Mouse (Mus musculus) midbrain, embryonic 16.5 days (tissue): ENCODE data around the gene Clec18a. TPM values are rescaled to one million over a fixed set of nuclear protein-coding genes. Genes with fewer than 3 reads are reported as not detected.

ENCODE experiments used
- ATAC-seq: fragments of 200-750 bp; cut with Nextera tagmentation; 2 replicates; pipeline ENCODE4 v1.8.0; 2017; ENCODE audit warnings: moderate TSS enrichment
- H3K27ac ChIP-seq: fragments of 300-500 bp; sonication (generic); 2 replicates; pipeline ENCODE4 v1.5.1; 2014; ENCODE audit warnings: mild to moderate bottlenecking, low read length, mixed read lengths
- H3K27me3 ChIP-seq: fragments of 300-500 bp; sonication (generic); 2 replicates; pipeline ENCODE4 v1.6.1; 2014; ENCODE audit warnings: low read depth, low read length, mixed read lengths; ENCODE audit not compliant: control insufficient read depth, insufficient read depth
- H3K36me3 ChIP-seq: fragments of 300-500 bp; sonication (generic); 2 replicates; pipeline ENCODE4 v1.6.1; 2014; ENCODE audit warnings: mild to moderate bottlenecking, low read length, moderate library complexity, mixed read lengths; ENCODE audit not compliant: control insufficient read depth, insufficient read depth
- H3K4me1 ChIP-seq: fragments of 300-500 bp; sonication (generic); 2 replicates; pipeline ENCODE4 v1.6.1; 2014; ENCODE audit warnings: mild to moderate bottlenecking, low read length, mixed read lengths; ENCODE audit not compliant: control insufficient read depth, insufficient read depth
- H3K4me2 ChIP-seq: fragments of 300-500 bp; sonication (generic); 2 replicates; pipeline ENCODE4 v1.6.1; 2014; ENCODE audit warnings: mild to moderate bottlenecking, low read length, mixed read lengths
- H3K4me3 ChIP-seq: fragments of 300-500 bp; sonication (generic); 2 replicates; pipeline ENCODE4 v1.5.1; 2014; ENCODE audit warnings: low read depth, mild to moderate bottlenecking, low read length, moderate library complexity, mixed read lengths
- H3K9ac ChIP-seq: fragments of 300-500 bp; sonication (generic); 2 replicates; pipeline ENCODE4 v1.6.1; 2014; ENCODE audit warnings: low read depth, low read length, mixed read lengths
- H3K9me3 ChIP-seq: fragments of 300-500 bp; sonication (generic); replicated peaks from 2 replicates; pipeline ENCODE4 v1.6.1; 2014; ENCODE audit warnings: mild to moderate bottlenecking, low read length, mixed read lengths; ENCODE audit not compliant: control insufficient read depth, poor library complexity, severe bottlenecking
- WGBS: fragments of 180-500 bp; shearing (Covaris S2); extraction: QIAGEN DNeasy Blood & Tissue Kit; methylation state at CpG from one replicate; pipeline ENCODE4 v1.1.7; 2014; 5-methylcytosine and 5-hydroxymethylcytosine counted together
- polyA plus RNA-seq: library from polyadenylated mRNA; unstranded; fragments of >200 nt; fragmentation: Nextera tagmentation; extraction: Ambion mirVana; gene quantifications from 2 replicates; pipeline ENCODE4 v1.2.1, GENCODE M21; 2015

The Clec18a gene
- polyA plus RNA-seq, 1 experiment from 2014 or later: 0.26 TPM

DNA sequence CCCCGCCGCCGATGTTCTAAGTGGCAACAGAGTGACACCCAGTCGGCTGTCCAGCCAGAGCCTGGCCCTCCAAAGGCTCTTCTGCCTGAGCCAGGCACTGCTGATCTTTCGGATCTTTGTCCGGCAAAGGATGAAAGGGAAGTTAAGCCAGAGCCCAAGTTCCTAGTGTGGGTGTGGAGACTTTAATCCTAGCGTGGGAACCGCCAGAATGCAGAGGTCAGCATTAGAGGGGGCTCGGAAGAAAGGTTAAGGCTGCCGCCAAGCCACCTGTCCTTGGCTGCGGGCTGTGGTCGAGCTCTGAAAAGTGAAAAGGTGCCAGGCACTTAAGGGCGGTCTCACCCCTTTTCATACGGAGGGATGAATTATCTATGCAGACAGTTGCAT lies 30.5 kb downstream of the Clec18a start:
- 1% methylated on average over 14 of the region's 14 CpGs for WGBS
- H3K9ac ChIP-seq: peak overlapping the region; percentile 71
- no peaks in the 10 kb centered on the region for H3K9me3 ChIP-seq
- peak overlapping the region; percentile 85 for H3K27ac ChIP-seq
- peak overlapping the region; percentile 60 for H3K4me2 ChIP-seq
- H3K36me3 ChIP-seq: 0 out of 2 replicates have a peak, but pooled peaks cover 2% of the 10 kb centered on the region
- H3K4me3 ChIP-seq: peak overlapping the region; percentile 62
- peak; percentile 27 for ATAC-seq
- H3K4me1 ChIP-seq: peaks cover 29% of the 10 kb centered on the region
- no peaks in the 10 kb centered on the region for H3K27me3 ChIP-seq

DNA sequence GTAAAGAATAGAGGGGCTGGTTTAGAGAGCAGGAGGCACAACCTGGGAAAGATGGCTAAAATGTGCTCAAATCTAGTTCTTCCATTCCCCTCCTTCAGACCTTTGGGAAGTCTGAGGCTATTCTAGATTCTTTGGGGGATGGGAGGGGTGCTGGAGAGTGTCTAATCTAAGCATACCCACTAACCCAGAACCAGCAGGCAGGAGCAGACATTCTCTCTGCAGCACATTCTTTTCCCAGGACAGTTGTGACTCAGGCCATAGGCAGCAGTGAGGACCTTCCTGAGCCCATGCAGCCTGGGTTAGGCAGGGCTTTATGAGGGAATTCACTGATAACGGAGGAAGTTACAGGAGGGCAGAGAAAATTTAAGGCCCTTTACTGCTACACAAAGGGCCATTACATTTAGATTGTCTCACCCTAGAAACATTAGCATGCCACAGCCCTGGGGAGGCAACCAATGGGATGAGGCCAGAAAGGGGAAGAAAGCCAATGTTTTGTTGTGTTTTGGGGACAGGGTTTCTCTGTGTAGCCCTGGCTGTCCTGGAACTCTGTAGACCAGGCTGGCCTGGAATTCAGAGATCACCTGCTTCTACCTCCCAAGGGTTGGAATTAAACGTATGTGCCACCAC lies 33.2 kb downstream of the Clec18a start:
- Histone ChIP-seq H3K4me2 (no peak overlapping the region), H3K27ac (no peak overlapping the region), H3K9me3 (no peaks in the 10 kb centered on the region), H3K4me3 (no peak overlapping the region), H3K4me1 (peaks cover 29% of the 10 kb centered on the region), H3K9ac (no peak overlapping the region), H3K27me3 (no peaks in the 10 kb centered on the region), H3K36me3 (peaks cover 19% of the 10 kb centered on the region)
- ATAC-seq: no peak
- WGBS: 73% methylated on average over 2 of the region's 2 CpGs

DNA sequence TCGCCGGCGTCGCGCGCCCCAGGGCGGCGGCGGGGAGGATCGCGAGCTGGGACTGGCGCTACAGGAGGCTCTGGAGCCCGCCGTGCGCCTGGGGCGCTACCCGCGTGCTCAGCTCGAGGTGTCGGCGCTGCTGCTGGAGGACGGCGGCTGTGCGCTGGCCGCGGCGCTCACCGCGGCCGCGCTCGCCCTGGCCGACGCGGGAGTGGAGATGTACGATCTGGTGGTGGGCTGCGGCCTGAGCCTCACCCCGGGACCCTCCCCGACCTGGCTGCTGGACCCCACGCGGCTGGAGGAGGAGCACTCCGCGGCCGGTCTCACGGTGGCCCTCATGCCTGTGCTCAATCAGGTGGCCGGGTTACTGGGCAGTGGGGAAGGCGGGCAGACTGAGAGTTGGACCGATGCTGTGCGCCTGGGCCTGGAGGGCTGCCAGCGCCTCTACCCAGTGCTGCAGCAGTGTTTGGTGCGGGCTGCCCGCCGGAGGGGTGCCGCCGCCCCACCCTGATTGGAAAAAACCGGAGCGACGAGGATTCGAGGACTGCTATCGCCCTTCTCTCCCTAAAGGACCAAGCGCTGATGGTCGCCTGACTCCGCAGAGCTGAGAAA lies 35.4 kb downstream of the Clec18a start:
- peak; percentile 55 for ATAC-seq
- peaks cover 29% of the 10 kb centered on the region for H3K36me3 ChIP-seq

DNA sequence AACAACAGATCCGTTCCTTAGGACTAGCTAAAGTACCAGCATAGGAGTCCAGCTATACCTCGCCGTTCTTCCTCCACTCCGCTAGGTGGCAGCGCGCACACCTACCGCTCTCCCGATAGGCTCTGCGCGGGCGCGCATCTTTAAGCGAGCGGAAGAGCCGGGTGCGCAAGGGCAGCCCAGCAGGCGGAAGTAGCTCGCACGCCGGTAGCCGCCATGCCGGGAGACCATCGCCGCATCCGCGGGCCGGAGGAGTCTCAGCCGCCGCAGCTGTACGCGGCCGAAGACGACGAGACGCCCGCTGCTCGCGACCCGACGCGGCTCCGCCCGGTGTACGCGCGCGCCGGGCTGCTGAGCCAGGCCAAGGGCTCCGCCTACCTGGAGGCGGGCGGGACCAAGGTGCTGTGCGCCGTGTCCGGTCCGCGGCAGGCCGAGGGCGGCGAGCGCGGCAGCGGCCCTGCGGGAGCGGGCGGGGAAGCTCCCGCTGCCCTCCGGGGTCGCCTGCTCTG lies 36.0 kb downstream of the Clec18a start, which contains the start of gene Exosc6:
Gene Exosc6 (plus strand): TSS at position 182 of the 506 bp plus-strand sequence.
- ATAC-seq: peak; percentile 95
- under 1% methylated on average over 53 of the region's 68 CpGs for WGBS
- Histone ChIP-seq H3K4me3 (peak within 1 kb of the TSS; percentile 66), H3K36me3 (peaks cover 34% of the 10 kb centered on the region), H3K9me3 (no peaks in the 10 kb centered on the region), H3K9ac (peak within 1 kb of the TSS; percentile 84), H3K27ac (peak within 1 kb of the TSS; percentile 72), H3K4me2 (peak within 1 kb of the TSS; percentile 98), H3K4me1 (peaks cover 23% of the 10 kb centered on the region), H3K27me3 (no peaks in the 10 kb centered on the region)

More for the DNA sequence above, 35.4 kb downstream of the Clec18a start:
- Histone ChIP-seq H3K27ac (peak overlapping the region; percentile 72), H3K4me1 (peaks cover 24% of the 10 kb centered on the region), H3K9ac (peak overlapping the region; percentile 84), H3K27me3 (no peaks in the 10 kb centered on the region), H3K4me3 (peak overlapping the region; percentile 66), H3K4me2 (peak overlapping the region; percentile 98), H3K9me3 (no peaks in the 10 kb centered on the region)
- WGBS: under 1% methylated on average over 47 of the region's 63 CpGs

DNA sequence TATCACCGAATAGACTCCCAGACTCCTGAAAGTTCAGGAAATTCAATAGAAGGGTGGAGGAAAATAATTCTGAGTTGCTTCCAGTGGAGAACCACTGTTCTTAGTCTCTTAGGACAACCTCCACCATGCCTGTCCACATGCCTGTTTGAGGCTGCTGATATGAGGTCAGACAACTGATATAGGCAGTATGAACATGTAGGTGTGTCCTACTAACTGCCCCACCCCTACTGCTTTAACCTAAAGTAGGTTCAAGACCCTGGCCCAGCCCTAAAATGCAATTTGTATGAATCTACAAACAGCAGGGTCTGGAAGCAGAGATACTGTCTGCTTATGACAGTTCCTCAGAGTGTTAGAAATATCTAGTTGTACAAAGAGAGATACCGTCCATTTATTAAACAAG lies 36.6 kb downstream of the Clec18a start:
- no peak overlapping the region for H3K9ac ChIP-seq
- H3K4me2 ChIP-seq: no peak overlapping the region
- H3K9me3 ChIP-seq: no peaks in the 10 kb centered on the region
- no peak overlapping the region for H3K4me3 ChIP-seq
- H3K27me3 ChIP-seq: no peaks in the 10 kb centered on the region
- peaks cover 36% of the 10 kb centered on the region for H3K36me3 ChIP-seq
- 64% methylated on average over 2 of the region's 2 CpGs for WGBS
- peaks cover 17% of the 10 kb centered on the region for H3K4me1 ChIP-seq
- ATAC-seq: 0 out of 2 replicates have a peak, but pooled peaks have one; percentile 14
- no peak overlapping the region for H3K27ac ChIP-seq

DNA sequence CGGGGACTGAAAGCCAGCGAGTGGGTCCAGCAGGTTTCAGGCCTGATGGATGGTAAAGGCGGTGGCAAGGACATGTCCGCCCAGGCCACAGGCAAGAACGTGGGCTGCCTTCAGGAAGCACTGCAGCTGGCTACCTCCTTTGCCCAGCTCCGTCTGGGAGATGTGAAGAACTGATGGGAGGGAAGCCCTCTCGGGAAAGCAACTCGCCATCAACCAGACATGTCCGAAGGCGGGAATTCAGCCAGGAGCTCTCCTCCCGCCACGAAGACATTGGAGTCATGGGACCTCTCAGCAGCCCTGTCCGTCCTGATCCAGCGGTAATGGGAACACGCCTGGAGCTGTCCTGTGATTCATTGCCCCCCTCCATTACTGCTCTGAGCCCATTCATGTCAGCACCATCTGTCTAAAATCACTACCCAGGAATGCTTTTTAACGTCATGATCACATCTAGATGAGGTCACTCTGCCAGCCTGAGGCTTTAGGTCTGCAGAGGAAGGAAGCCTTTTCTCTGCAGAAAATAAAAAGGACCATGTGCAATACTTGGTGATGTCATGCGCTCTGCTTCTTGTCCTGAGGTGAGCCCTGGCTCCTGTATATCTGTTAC lies 37.1 kb downstream of the Clec18a start:
- no peak overlapping the region for H3K27ac ChIP-seq
- H3K4me1 ChIP-seq: peaks cover 12% of the 10 kb centered on the region
- no peak overlapping the region for H3K9ac ChIP-seq
- no peaks in the 10 kb centered on the region for H3K27me3 ChIP-seq
- no peaks in the 10 kb centered on the region for H3K9me3 ChIP-seq
- H3K4me3 ChIP-seq: no peak overlapping the region
- peaks cover 41% of the 10 kb centered on the region for H3K36me3 ChIP-seq
- 92% methylated on average over 17 of the region's 17 CpGs for WGBS
- no peak overlapping the region for H3K4me2 ChIP-seq
- ATAC-seq: no peak

DNA sequence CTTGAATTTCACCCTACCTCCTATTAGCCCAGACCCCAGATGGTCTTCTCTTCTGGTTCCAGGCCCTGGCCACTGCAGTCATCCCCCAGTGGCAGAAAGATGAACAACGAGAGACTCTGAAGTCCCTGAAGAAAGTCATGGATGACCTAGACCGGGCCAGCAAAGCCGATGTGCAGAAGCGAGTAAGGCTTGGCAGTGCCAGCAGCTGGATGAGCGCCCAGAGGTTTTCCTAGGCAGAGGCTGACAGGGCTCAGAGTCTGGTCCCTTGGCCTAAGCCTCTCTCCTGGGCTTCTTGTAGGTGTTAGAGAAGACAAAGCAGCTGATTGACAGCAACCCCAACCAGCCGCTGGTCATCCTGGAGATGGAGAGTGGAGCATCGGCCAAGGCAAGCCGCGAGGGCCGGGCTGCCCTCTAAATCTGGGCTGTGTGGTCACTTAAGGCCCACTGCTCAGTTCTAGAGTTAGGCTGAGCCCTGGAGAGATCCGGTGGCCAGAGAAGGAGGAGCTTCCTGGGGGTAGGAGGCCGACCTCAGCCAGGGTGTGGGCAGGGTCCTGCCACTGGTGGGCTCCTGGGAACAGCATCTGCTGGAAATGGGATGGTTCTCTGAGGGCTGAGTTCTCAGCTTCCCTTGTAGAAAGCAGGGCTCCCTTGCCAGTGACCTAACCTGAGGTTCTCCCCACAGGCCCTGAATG lies 38.3 kb downstream of the Clec18a start:
- Histone ChIP-seq H3K36me3 (peaks cover 53% of the 10 kb centered on the region), H3K4me2 (no peak overlapping the region), H3K27ac (no peak overlapping the region), H3K4me1 (peaks cover 12% of the 10 kb centered on the region), H3K9ac (no peak overlapping the region), H3K27me3 (no peaks in the 10 kb centered on the region), H3K9me3 (no peaks in the 10 kb centered on the region), H3K4me3 (no peak overlapping the region)
- no peak for ATAC-seq
- WGBS: 94% methylated on average over 12 of the region's 12 CpGs

DNA sequence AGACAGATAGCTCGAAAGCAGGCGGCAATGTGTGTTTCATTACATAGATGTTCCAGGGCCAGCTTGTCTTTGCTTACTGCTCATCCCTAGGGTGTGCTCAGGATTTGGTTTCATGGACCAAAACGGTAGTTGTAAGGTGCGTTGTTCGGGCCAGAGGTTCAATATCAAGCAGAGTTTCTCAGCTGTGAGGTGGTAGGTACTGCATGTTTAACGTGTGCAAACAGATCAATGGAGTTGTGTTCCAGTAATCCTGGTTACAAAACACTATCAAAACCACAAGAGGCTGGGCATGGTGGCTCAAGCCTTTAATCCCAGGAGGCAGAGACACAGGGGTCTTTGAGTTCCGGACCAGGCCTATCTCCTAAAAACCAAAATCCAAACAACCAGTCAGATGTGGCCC lies 43.1 kb downstream of the Clec18a start:
- Histone ChIP-seq H3K4me3 (no peak overlapping the region), H3K27me3 (no peaks in the 10 kb centered on the region), H3K4me2 (no peak overlapping the region), H3K9ac (no peak overlapping the region), H3K36me3 (peaks cover 75% of the 10 kb centered on the region), H3K9me3 (no peaks in the 10 kb centered on the region), H3K27ac (no peak overlapping the region), H3K4me1 (no peaks in the 10 kb centered on the region)
- no peak for ATAC-seq
- 96% methylated on average over 7 of the region's 7 CpGs for WGBS
